Mouse (Mus musculus) G1E (cell line): Measurements from ENCODE around the gene Ttc17. TPM values are rescaled to one million over a fixed set of nuclear protein-coding genes. Genes with fewer than 3 reads are reported as not detected.

Experiments used
- ATAC-seq: 2 replicates; pipeline ENCODE4 v1.8.0; 2016; ENCODE audit warnings: mild to moderate bottlenecking; ENCODE audit not compliant: insufficient number of reproducible peaks, poor library complexity, low FRiP score, severe bottlenecking; ENCODE audit errors: extremely low read depth
- DNase-seq: peaks from one replicate; pipeline ENCODE4 v3.0.0; 2012; ENCODE audit warnings: low spot score
- H3K27me3 ChIP-seq: 2 replicates; pipeline ENCODE4 v1.6.1; 2012; ENCODE audit warnings: mild to moderate bottlenecking, low read length, inconsistent platforms; ENCODE audit not compliant: insufficient read depth
- H3K36me3 ChIP-seq: replicated peaks from 2 replicates; pipeline ENCODE3; 2012; ENCODE audit warnings: mild to moderate bottlenecking, inconsistent platforms
- H3K4me1 ChIP-seq: 2 replicates; pipeline ENCODE4 v1.6.1; 2012; ENCODE audit warnings: low read depth, low read length, inconsistent platforms, mixed read lengths; ENCODE audit not compliant: insufficient read depth
- H3K4me3 ChIP-seq: 2 replicates; pipeline ENCODE4 v1.5.1; 2012; ENCODE audit warnings: low read depth, mild to moderate bottlenecking, inconsistent platforms, low read length, moderate library complexity, mixed read lengths
- H3K9me3 ChIP-seq: replicated peaks from 2 replicates; pipeline ENCODE4 v1.6.1; 2012; ENCODE audit warnings: inconsistent platforms
- CTCF ChIP-seq: IDR thresholded peaks from 2 replicates; pipeline ENCODE4 v1.5.1; 2012; ENCODE audit warnings: low read depth, low read length, inconsistent platforms, mixed read lengths
- GATA1 ChIP-seq: IDR thresholded peaks from 2 replicates; pipeline ENCODE4 v1.6.1; 2012; ENCODE audit warnings: borderline replicate concordance, low read length, inconsistent platforms, mixed read lengths
- GATA2 ChIP-seq: IDR thresholded peaks from 2 replicates; pipeline ENCODE4 v1.6.1; 2012; ENCODE audit warnings: low read depth, low read length, inconsistent platforms, borderline replicate concordance
- POLR2AphosphoS5 ChIP-seq: IDR thresholded peaks from 2 replicates; pipeline ENCODE4 v1.6.1; 2012; ENCODE audit warnings: low read depth, low read length, inconsistent platforms; ENCODE audit not compliant: insufficient replicate concordance
- TAL1 ChIP-seq: conservative IDR thresholded peaks from 2 replicates; pipeline ENCODE4 v1.6.1; 2012; ENCODE audit warnings: low read depth, low read length, inconsistent platforms, mixed read lengths
- polyA plus RNA-seq: library from polyadenylated mRNA; stranded (reverse); fragments of >175 nt; gene quantifications from 2 replicates; pipeline ENCODE4 v1.2.3, GENCODE M21; 2012
- total RNA-seq, 2 experiments: library from RNA; stranded (forward) in 1 of 2; stranded (reverse) in 1 of 2; fragments of 200-1000 nt in 1 of 2; fragments of >200 nt in 1 of 2; fragmentation: Nextera tagmentation in 1 of 2; gene quantifications; 2 replicates each; pipeline ENCODE4 v1.2.3; 2014 to 2017

Ttc17 gene
- total and polyA plus RNA-seq, 3 experiments = 4.1 to 33.0 (median 18.9) TPM

- TF ChIP-seq GATA2 = no peak
- TF ChIP-seq TAL1 = no peak
- no peak for DNase-seq
- no peak for ATAC-seq
- Histone ChIP-seq H3K4me1 (peaks cover 4% of the 10 kb centered on the region; the same call in 1 of the 2 replicates), H3K9me3 (no peaks in the 10 kb centered on the region), H3K27me3 (peaks cover 39% of the 10 kb centered on the region), H3K36me3 (no peaks in the 10 kb centered on the region), H3K4me3 (no peak overlapping the region)
These were observed 116.8 kb downstream of the Ttc17 start for GRCm38 (mm10) chr2:94289659-94290058.

GRCm38 (mm10) chr2:94289169-94289568, 117.3 kb downstream of the Ttc17 start:
- no peak for ATAC-seq
- Histone ChIP-seq H3K4me3 (no peak overlapping the region), H3K36me3 (no peaks in the 10 kb centered on the region), H3K4me1 (peaks cover 4% of the 10 kb centered on the region; the same call in 1 of the 2 replicates), H3K9me3 (no peaks in the 10 kb centered on the region), H3K27me3 (peaks cover 39% of the 10 kb centered on the region)
- TF ChIP-seq GATA2 (no peak), GATA1 (no peak), CTCF (no peak), TAL1 (no peak), POLR2AphosphoS5 (no peak)
- DNase-seq = no peak

GRCm38 (mm10) chr2:94288086-94288485, 118.4 kb downstream of the Ttc17 start:
- H3K36me3 ChIP-seq = no peaks in the 10 kb centered on the region
- TF ChIP-seq GATA2 (no peak), GATA1 (no peak), TAL1 (no peak), CTCF (no peak), POLR2AphosphoS5 (no peak)
- peaks cover 37% of the 10 kb centered on the region for H3K27me3 ChIP-seq
- ATAC-seq (no peak), DNase-seq (no peak)
- no peaks in the 10 kb centered on the region for H3K9me3 ChIP-seq
- peaks cover 4% of the 10 kb centered on the region; the same call in 1 of the 2 replicates for H3K4me1 ChIP-seq
- H3K4me3 ChIP-seq = no peak overlapping the region

GRCm38 (mm10) chr2:94287435-94287834, 119.1 kb downstream of the Ttc17 start:
- ATAC-seq = no peak

GRCm38 (mm10) chr2:94283526-94283925, 123.0 kb downstream of the Ttc17 start:
- H3K4me3 ChIP-seq = no peak overlapping the region
- DNase-seq (no peak), ATAC-seq (no peak)
- H3K27me3 ChIP-seq = peaks cover 48% of the 10 kb centered on the region
- no peak for TF ChIP-seq GATA1
- TF ChIP-seq GATA2 = no peak
- TF ChIP-seq POLR2AphosphoS5 = no peak
- TF ChIP-seq TAL1 = no peak
- no peaks in the 10 kb centered on the region for H3K36me3 ChIP-seq
- no peaks in the 10 kb centered on the region for H3K9me3 ChIP-seq
- no peaks in the 10 kb centered on the region for H3K4me1 ChIP-seq

More at GRCm38 (mm10) chr2:94287435-94287834, 119.1 kb downstream of the Ttc17 start:
- Histone ChIP-seq H3K4me3 (no peak overlapping the region), H3K36me3 (no peaks in the 10 kb centered on the region), H3K27me3 (peaks cover 39% of the 10 kb centered on the region), H3K4me1 (peaks cover 4% of the 10 kb centered on the region; the same call in 1 of the 2 replicates), H3K9me3 (no peaks in the 10 kb centered on the region)
- no peak for TF ChIP-seq GATA1
- no peak for DNase-seq

GRCm38 (mm10) chr2:94279596-94279995, 126.9 kb downstream of the Ttc17 start:
- H3K36me3 ChIP-seq = no peaks in the 10 kb centered on the region
- H3K9me3 ChIP-seq = no peaks in the 10 kb centered on the region
- H3K4me1 ChIP-seq = 0 out of 2 replicates have a peak, but pooled peaks cover 2% of the 10 kb centered on the region
- DNase-seq (no peak), ATAC-seq (no peak)
- peaks cover 33% of the 10 kb centered on the region for H3K27me3 ChIP-seq
- TF ChIP-seq GATA1 = no peak
- no peak overlapping the region for H3K4me3 ChIP-seq

GRCm38 (mm10) chr2:94276103-94276502, 130.4 kb downstream of the Ttc17 start:
- DNase-seq (no peak), ATAC-seq (no peak)
- H3K36me3 ChIP-seq = no peaks in the 10 kb centered on the region
- peaks cover 21% of the 10 kb centered on the region for H3K4me1 ChIP-seq
- no peak overlapping the region for H3K4me3 ChIP-seq
- TF ChIP-seq GATA2 = no peak
- no peak for TF ChIP-seq TAL1
- no peak for TF ChIP-seq POLR2AphosphoS5
- TF ChIP-seq GATA1 = no peak
- no peak for TF ChIP-seq CTCF
- peaks cover 58% of the 10 kb centered on the region for H3K27me3 ChIP-seq
- no peaks in the 10 kb centered on the region for H3K9me3 ChIP-seq
